Mouse (Mus musculus) thymus, postnatal 0 days (tissue): ENCODE measurements around the gene Brat1. TPM values are rescaled to one million over a fixed set of nuclear protein-coding genes. Genes with fewer than 3 reads are reported as not detected.

ENCODE experiments used
- DNase-seq: peaks from one replicate; pipeline ENCODE4 v3.0.0-alpha.2; 2015; ENCODE audit warnings: low spot score
- polyA plus RNA-seq: library from polyadenylated mRNA; unstranded; fragments of >200 nt; fragmentation: Nextera tagmentation; extraction: Ambion mirVana; gene quantifications from 2 replicates; pipeline ENCODE4 v1.2.1, GENCODE M21; 2015

The Brat1 gene
- polyA plus RNA-seq, 1 experiment from 2014 or later: 22.6 TPM

DNA sequence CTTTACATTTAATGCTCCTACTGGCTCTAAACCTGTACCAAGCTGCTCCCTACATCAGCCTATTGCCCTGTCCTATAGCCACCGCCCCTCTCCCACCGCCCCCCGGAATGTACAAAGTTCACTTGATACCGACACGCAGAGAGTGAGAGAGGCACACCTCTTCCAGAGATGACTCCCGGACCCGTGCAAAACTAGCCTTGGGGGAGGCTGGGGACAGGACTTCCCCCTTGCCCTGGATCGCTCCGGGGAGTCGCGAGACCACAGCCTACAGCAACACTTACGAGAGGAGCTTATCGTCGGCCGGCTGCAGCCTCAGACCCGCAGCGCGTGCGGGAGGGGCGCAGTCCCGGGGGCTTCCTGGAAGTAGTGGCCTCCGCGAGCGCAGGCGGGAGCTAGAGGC is 3.1 kb upstream of the Brat1 start:
- no peak for DNase-seq

DNA sequence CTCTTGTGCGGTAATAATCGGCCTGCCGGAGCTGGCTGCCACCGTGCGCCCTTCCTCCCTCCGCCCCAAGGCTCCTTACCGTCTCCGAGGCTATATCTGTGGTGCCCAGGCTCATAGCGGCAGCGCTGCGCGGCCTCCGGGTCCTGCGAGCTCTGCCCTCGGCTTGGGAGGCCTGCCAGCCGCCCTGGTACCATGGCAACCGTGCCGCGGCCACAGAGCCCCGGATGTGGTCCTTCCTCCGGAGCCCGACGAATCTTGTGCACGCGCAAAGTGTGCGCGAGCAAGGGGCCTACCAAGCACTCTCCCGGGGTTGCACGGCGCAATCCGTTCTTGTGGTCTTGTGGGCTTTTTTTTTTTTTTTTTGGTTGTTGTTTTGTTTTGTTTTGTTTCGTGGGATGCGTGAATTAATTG is 2.7 kb upstream of the Brat1 start, which contains the start of gene Iqce:
Gene Iqce (minus strand): TSS at position 276 of the 411 bp plus-strand sequence.
- DNase-seq: peak; percentile 97

DNA sequence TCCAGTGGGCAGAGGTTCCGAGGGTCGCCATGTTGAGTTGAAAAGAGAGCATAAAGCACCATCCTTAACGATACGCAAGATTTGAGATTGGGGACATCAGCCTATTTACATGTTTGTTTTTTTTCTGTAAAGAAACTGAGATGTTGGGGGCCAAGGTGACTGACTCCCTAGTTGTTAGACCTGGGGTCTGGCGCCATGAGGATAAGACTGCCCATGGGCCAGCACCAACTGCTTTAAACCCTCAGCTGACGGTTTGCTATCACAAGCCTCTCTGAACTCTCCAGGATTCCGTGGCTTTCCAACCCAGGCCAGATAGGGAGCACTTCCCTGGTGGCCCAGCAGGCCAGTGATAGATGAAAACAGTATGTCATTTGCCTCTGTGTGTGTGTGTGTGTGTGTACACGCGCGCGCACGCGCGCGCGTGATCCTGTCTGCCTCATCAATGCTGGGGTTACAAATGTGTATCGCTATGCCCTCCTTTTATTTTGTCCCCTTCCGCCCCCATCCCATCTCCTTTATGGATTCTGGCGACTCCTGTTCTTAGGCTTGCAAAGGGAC is 2.1 kb upstream of the Brat1 start:
- no peak for DNase-seq

DNA sequence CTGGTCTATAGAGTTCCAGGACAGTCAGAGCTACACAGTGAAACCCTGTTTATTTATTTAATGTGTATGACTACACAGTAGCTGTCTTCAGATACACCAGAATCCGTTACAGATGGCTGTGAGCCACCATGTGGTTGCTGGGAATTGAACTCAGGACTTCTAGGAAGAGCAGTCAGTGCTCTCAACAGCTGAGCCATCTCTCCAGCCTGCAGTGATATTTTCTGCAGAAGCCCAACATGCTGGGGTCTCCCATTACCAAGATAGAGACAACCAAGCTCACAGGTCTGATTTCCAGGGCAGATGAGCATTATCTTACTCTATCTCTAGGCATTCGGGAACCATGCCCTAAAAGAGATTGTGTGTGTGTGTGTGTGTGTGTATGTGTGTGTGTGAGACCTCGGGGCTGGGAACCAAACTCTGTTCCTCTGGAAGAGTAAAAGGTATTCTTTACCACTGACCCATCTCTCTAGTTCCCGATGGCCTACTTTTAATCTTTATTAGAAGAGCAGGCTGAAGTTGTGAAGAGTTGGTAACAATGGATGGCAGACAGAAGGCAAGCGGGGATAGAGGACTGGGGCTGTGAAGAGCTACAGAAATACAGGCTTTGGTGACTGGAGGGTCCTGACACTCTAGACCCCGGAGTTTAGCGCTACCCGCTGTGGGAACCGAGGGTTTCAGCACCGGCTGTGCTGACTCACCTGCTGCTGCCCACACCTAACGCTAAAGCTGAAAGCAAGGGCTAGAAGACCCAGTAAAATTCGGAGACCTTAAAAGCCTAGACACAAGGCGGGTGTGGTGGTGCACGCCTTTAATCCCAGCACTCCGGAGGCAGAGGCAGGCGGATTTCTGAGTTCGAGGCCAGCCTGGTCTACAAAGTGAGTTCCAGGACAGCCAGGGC is 1.1 kb upstream of the Brat1 start:
- peak; percentile 17 for DNase-seq

DNA sequence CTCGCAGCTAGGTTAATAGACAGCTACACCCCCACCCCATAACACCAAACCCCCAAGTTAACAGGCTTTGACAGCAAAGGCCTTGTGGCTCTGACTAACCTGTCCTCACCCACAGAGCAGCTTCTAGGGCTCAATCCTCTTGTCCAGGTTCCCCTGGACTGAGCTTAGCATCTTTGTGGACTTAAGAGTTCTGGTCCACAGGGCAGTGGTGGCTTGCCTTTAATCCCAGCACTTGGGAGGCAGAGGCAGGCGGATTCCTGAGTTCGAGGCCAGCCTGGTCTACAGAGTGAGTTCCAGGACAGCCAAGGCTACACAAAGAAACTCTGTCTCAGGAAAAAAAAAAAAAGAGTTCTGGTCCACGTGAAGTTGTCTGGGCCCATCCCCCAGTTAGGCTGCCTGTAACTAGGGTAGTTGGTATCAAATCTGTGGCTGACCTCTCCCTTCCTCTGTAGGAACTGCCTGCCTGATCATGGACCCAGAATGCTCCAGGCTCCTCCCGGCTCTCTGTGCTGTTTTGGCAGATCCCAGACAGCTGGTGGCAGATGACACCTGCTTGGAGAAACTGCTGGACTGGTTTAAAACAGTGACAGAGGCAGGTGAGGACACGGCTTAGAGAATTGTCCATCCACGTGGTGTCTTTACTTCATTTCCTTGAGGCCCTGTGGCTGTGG is 825 bp downstream of the Brat1 start:
- DNase-seq: no peak

DNA sequence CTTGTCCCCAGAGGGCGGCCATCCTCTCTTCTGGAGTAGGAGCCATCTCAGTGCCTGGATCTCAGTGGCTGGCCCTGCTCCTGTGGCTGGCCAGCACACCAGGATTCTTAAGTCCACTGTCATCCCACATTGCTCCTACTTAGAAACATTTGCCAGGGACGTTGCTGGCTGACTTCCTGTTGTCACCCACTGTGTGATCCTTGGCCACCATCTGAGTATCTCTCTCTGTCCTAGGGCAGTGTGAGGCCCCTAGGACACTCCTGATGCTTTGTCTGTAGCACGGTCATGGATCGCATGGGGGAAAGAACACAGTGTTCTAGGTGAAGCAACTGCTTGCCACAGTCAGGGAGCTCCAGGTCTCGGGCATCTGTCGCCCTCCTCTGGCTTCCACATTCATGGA is 5.5 kb downstream of the Brat1 start:
- no peak for DNase-seq

DNA sequence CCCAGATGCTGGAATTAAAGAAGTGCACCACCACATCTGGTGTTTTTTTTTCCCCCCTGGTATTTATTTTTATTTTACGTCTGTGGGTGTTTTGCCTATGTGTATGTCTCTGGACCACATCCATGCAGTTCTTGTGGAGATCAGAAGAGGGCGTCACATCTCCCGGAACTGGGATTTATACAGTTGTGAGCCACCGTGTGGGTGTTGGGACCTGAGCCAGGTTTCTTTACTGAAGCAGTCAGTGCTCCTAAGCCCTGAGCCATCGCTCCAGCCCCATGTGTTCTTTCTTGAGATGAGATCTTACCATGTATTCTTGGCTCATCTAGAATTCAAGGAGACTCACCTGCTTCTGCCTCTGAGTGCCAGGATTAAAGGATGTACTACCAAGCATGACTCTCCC is 6.2 kb downstream of the Brat1 start:
- no peak for DNase-seq

DNA sequence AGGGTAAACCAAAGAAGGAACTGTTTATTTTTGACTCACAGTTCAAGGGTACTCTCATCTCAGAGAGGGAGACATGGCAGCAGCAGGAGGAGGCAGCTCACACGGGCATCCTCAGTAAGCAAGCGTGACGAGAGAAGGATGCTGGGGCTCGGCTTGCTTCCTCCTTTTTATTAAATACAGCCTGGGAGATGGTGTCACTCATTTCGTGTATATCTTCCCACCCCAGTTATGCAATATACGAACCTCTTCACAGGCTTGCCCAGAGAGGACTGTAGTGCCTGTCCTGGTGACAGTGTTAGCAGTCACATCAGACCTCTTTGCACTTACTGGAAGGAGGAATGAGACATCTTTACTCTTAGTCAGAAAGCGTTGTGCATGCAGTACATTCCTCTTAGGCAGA is 16.0 kb downstream of the Brat1 start:
- DNase-seq: no peak

DNA sequence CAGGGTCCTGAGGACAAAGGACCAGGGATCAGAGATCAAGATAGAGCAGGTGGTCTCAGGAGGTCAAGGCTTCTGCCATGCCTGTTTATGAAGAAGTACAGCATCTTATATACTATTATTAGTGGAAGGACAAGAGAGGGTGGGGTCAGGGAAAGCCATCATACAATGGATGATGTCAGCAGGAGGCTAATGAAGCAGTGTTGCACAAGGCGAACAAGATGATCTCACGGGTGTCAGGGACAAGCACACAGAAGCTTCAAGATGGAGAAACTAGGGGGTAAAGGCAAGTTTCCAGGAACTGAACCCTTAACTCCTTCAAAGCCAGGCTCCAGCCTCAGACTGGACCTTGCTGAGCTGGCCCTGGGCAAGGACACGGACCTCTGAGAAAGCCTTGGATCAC is 17.3 kb downstream of the Brat1 start:
- DNase-seq: no peak

DNA sequence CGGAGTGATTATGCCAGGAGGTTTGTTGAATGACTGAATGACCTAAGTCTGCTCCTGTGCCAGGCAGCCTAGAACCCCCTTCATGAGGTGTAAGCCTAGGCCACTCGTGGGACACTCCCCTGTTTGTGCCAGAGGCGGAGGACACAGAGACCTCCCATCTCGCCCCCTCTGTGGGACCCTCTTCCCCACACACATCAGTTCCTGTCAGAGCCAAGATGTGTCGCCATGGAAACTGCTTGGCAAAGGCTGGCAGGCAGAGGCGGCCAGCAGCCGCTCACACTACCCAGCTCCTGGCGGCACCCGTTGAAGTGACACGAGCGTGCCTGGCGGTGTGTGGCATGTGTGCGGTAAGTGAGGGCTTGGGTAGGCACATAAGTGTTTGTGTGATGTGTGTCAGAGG is 19.0 kb downstream of the Brat1 start, which contains the start of gene Amz1:
Gene Amz1 (plus strand): TSS at position 306 of the 400 bp plus-strand sequence.
- no peak for DNase-seq

DNA sequence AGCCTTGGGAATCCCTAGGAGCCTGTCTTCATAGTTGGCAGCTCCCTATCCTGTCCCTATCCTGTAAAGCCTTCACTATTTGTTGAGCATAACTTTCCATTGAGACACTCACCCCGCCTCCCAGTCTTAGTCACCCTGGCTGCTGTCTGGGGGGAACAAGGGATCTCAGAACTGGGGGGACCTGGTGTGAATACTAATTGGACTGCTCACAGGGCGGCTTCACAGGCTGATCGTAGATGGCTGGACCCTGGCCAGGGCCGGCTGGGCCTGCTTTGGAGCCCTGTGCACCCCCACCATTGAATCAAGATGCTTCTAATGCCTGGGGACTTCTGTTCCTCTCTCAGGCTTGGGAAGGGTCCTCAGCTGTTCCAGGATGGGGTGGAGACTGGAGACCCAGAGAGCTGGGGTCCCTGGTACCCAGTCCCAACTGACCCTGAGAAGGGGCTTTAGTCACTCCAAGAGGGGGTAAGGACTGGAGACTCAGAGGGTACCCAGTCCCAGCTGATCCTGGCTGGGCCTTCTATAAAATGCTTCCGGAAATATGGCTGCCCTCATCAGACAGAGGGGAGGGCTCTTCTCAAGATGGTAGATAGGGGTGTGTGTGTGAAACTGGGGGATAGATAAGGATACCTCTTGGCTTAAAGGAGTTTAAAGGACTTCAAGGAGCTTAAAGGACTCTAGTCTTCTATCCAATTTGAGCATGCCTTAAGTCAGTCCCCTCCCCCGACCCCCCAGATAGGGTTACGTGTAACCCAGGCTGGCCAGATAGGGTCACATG is 21.4 kb downstream of the Brat1 start:
- no peak for DNase-seq

DNA sequence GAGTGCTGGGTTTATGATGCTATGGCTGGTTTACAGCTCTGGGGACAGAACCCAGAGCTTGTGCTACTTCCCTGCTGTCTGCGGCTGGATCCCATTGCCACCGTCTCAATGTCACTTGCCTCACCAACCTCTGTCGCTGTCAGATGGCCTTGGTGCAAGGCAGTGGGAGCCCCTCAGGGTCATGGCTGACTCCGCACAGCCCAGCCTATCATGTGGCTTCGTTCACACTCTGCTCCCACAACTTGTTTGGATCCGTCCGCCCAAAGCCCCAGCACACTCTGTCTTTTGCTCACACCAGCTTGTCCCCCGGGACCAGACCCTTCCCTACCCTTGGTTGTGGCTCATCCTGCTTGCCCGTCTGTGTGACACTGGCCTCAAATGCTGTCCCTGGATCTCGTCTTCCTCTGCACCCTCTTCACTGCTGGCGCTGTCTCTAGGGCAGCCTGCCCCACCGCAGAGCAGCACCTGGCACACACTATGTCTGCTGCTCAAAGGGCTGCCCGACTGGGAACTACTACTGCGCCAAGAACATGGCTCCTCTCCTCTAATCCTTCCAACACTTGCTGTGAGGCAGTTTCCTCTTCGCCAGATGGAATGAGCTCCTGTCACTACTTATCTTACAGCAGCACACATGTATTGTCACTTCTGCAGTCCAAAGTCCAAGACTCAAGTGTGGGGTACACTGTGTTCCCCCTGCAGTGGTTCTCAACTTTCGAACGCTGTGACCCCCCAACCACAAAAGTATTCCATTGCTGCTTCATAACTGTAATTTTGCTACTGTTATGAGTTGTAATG is 22.3 kb downstream of the Brat1 start:
- DNase-seq: no peak

DNA sequence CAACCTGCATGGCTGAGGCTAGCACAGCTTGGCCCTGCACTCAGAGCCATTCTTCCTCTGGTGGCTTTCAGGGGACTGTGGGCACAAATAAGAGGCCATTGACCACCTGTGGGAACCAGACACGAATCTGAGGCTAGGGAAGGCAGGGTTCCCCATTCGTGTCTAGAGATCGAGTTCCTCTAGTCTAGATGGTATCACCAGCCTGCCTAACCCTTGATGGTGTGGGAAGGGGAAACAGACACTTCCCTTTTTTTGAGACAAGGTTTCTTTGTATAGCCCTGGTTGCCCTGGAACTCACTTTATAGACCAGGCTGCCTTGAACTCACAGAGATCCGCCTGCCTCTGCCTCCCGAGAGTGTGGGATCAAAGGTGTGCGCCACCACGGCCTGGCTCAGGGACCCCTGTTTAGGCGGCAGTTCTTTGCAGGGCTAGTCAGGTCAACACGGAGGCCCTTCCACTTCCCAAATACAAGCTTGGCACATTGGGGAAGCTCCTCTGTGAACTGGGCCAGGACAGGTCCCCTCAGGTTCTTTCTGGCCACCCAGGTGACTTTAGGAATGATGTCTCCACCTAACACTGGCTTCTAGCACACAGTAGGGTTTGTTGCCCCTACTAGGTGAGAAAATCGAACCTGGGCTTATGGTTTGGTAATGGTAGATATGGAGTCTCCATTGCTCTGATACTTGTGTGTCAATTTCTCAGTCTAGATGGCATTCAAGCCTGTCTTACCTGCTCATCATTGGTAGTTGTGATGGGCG is 26.4 kb downstream of the Brat1 start:
- no peak for DNase-seq

DNA sequence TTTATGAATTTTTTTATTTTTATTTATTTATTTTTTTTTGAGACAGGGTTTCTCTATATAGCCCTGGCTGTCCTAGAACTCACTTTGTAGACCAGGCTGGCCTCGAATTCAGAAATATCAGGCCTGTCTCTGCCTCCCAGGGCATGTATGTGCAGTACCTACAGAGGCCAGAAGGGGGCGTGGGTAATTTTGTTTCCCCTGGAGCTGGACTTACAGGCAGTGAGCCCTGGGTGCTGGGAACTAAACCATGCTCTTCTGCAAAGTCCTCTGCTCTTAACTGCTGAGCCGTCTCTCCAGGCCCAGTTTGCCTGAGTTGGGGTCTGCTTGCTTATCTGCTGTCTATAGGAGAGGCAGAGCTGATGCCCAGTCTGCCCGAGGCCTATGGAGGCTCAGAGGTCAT is 27.4 kb downstream of the Brat1 start:
- peak; percentile 35 for DNase-seq

DNA sequence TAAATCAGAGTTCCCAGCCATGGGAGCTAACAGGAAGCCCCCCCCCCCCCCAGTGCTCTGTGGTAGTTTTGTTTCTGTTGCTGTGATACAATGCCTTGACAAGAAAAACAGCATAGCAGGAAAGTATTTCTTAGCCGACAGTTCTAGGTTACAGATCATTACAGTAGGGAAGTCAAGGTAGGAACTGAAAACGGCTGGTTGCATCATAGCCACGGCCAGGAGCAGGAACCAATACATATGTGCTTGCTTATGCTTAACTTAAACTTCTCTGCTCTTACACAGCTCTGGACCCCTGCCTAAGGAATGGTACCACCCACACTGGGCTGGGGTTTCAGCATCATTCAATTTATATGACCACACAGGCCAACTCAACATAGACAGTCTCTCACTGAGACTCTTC is 28.5 kb downstream of the Brat1 start:
- no peak for DNase-seq

DNA sequence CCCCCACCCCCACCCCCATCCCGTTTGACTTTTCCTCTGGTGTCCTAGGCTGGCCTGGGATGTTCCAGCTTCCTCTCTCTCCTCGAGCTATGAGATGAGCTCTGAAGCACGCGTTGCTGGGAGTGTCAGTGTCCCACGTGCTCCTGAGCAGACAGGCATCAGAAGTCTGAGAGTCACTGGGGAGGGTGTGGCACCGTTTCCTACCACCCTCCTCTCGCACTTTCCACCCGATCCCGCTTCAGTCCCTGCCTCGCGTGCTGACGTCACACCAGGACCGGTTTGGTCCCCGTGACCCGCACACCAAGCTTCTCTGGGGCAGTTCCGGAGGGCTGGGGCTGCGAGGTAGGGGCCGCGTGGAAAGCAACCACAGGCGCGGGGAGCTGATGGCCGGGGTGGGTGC is 30.5 kb downstream of the Brat1 start:
- DNase-seq: peak; percentile 40

DNA sequence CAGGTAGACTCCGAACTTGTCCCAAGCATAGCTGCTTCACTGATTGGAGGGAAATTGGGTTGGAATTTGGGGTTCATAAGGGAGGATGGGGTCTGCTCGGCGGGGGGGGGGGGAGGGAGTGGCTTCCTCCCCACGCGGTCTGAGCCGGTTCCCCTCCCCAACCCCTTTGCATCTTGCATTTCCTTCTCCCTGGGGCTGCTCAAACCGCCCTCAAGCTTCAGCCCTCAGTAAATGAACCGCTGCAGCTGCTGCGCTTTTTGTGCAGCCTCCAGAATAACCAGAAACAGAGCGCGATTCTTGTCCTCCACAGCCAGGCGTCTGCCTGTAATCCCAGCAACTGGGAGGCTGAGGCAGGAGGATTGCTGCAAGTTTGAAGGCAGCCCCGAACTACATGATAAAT is 31.4 kb downstream of the Brat1 start:
- peak; percentile 62 for DNase-seq

DNA sequence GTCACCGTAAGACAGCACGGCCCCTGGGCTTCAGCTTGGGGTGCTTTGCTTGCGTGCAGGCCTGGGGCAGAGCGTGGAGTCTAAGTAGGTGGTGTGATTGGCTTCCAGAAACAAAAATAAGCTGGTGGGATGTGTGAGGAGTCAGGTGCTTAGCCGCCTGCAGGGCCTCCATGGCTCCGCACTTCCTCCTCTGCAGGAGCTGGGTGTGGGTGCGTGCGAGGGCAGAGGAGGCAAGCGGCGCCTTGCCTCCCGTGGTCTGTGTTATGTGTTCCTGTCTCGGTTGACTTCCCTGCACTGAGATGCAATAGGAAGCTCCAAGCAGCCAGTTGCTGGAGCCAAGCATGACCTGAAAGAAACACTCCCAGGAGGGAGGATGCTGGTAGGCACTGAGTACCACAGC is 35.0 kb downstream of the Brat1 start:
- no peak for DNase-seq

DNA sequence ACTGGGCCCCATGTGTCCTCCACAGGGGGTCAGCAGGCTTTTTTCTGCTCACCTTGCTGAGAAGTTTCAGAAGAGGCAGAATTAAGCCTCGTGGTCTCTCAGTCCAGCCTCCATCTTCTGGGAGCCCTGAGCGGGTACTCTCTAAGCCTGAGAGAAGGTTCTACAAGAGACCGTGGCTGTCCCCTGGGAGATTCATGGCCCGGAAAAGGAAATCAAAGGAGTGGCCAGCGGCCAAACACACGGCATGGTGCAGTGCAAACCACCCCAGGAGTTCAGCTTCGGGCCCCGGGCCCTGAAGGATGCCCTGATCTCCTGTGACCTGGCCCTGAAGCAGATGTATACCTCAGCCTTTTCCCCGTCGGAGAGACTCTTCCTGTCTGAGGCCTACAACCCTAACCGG is 36.2 kb downstream of the Brat1 start:
- no peak for DNase-seq

DNA sequence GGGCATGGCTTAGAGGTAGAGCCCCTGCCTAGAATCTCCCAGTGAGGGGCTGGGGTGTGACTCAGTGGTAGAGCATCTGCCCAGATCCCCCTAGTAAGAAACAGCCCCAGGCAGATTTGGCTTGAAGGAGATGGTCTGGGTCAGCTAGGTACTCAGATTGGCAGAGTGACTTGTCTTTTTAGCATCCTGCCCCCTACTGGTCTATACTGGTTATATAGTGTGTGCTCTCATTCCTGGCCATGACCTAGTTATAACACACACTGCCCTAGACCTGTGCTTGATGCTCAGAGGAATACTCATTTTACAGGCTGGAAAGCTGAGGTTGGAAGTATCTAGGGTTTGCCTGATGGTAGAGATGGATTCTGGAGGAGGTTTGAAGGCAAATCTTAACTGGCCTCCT is 37.1 kb downstream of the Brat1 start:
- peak; percentile 32 for DNase-seq
